Mouse (Mus musculus): ENCODE measurements at regions not wholly inside any gene's neighbourhood (a gene's known extent, or its start where the extent isn't known, plus 50 kb on each side); places are given as distances from the start of the nearest gene placed in this dataset.

DNA sequence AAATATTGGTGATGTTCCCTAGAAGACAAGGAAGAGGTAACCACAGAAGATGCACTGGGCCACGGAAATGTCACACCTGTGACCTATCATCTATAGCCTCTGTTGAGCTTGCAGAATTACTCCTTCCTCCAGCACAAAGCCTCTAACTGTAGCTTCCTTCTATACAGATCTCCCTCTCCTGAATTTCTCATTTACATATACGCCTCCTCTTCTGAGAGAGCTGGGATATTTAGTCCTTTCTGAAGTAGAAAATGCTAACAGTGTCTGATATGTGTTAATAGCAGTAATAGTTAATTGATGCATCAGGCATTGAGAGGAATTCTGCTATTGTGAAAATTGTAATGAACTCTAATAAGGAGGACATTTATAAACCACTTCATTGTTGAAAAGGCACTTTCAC lies 385.8 kb upstream of the Cited2 start:
- Histone ChIP-seq H3K4me3 (ENCODE audit: extremely low read depth, insufficient read depth, insufficient read length) (no peak overlapping the region), H3K27ac (ENCODE audit: insufficient read depth, low read length) (no peak overlapping the region), H3K36me3 (ENCODE audit: control insufficient read depth, insufficient read depth, low read length) (no peaks in the 10 kb centered on the region), H3K27me3 (ENCODE audit: control insufficient read depth, insufficient read depth, low read length) (no peaks in the 10 kb centered on the region), H3K4me1 (ENCODE audit: control insufficient read depth, insufficient read depth, insufficient read length) (peaks cover 2% of the 10 kb centered on the region; the same call in 1 of the 2 replicates)
- WGBS = 84% methylated on average over 2 of the region's 2 CpGs
- no peak for TF ChIP-seq POLR2A (IDR thresholded peaks at IDR 0.05; ENCODE audit: low read depth, low read length)
- no peak for DNase-seq (ENCODE audit: low read depth in 1 of 2, low spot score in 2 of 2)

DNA sequence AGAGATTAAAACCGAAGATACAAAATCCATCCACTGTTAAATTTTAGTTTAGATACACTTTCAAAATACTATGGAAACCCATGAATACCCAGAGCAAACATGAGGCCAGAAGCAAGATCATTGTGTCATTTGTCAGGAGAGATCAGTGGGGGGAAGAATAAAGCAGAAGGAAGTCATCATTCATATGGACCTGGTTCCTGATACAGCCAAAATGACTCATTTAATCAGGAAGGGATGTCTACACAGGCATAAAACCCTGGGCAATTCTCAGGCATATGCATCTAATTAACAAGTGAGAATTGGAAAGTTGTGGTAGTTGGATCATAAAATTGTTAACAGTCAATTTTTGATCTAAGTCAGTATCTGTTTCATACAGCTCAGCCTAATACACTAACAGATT lies 379.2 kb upstream of the Cited2 start:
- no peak overlapping the region for H3K27ac ChIP-seq (ENCODE audit: insufficient read depth, low read length)
- no peaks in the 10 kb centered on the region for H3K27me3 ChIP-seq (ENCODE audit: control insufficient read depth, insufficient read depth, low read length)
- TF ChIP-seq POLR2A (IDR thresholded peaks at IDR 0.05; ENCODE audit: low read depth, low read length) (no peak), CTCF (IDR thresholded peaks at IDR 0.05; ENCODE audit: extremely low read depth, insufficient read depth, insufficient read length, insufficient replicate concordance) (no peak)
- WGBS = 97% methylated on average over 1 of the region's 1 CpGs
- H3K4me1 ChIP-seq (ENCODE audit: control insufficient read depth, insufficient read depth, insufficient read length) = no peaks in the 10 kb centered on the region
- no peak overlapping the region for H3K4me3 ChIP-seq (ENCODE audit: extremely low read depth, insufficient read depth, insufficient read length)
- H3K36me3 ChIP-seq (ENCODE audit: control insufficient read depth, insufficient read depth, low read length) = no peaks in the 10 kb centered on the region
- no peak for DNase-seq (ENCODE audit: low read depth in 1 of 2, low spot score in 2 of 2)

DNA sequence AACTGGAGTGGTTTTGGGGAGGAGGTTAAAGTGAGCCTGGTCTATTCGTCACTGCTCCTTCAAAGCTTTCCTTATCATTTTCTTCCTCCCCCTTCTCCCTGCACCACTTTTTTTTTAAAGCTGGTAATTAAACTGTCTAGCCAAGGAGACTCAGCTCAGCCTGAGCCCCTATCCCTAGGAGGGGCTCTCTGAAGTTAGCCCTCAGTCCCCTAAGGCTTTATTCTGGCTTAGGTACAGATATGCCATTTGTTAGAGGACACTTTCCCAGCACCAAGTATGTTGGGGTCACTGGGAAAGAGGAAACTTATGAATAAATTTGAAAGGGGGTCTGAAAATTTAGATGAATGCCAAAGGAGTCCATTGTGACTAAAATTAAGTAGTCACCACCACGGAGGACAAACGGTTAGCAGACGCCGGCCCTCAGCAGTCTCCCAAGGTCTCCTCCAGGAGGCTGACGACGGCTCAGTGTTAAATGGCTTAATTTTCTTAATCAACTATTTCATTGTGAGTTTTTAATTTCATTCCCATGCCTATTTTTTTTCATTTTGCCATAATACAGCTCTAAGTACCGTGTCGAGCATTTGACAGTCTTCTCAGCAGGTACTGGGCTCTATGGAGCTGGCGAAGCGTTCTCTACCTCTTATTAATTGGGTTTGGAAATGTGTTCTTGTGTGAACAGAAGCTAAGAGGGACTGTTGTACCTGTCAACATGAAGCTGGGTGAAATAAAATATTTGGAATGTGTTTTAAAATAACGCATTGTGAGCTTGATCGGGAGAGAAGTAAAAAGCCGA lies 370.6 kb upstream of the Cited2 start:
- Histone ChIP-seq H3K27ac (ENCODE audit: insufficient read depth, low read length) (no peak overlapping the region), H3K4me1 (ENCODE audit: control insufficient read depth, insufficient read depth, insufficient read length) (no peaks in the 10 kb centered on the region), H3K4me3 (ENCODE audit: extremely low read depth, insufficient read depth, insufficient read length) (no peak overlapping the region), H3K27me3 (ENCODE audit: control insufficient read depth, insufficient read depth, low read length) (no peaks in the 10 kb centered on the region), H3K36me3 (ENCODE audit: control insufficient read depth, insufficient read depth, low read length) (no peaks in the 10 kb centered on the region)
- DNase-seq (ENCODE audit: low read depth in 1 of 2, low spot score in 2 of 2) = no peak
- TF ChIP-seq POLR2A (IDR thresholded peaks at IDR 0.05; ENCODE audit: low read depth, low read length) = no peak
- TF ChIP-seq CTCF (IDR thresholded peaks at IDR 0.05; ENCODE audit: extremely low read depth, insufficient read depth, insufficient read length, insufficient replicate concordance) = no peak
- WGBS = 96% methylated on average over 14 of the region's 14 CpGs

DNA sequence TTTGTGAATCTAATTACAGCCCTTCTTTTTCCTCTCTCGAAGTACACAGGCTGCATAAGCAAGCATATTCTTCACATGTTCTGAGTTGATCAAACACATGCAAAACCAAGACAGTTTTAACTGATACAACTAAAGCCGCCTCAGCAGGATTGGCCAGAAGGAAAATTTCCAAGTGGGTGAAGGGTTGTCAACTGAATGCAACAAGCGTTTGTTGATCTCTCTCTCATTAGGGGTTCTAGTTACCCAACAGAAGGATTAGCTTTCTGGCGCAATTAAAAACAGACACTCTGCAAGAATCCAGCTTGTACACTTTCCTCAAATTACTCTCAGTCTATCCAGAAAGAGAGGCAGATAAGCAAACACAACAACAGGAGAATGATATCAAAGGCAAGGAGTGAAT lies 367.5 kb upstream of the Cited2 start:
- Histone ChIP-seq H3K4me3 (ENCODE audit: extremely low read depth, insufficient read depth, insufficient read length) (no peak overlapping the region), H3K27ac (ENCODE audit: insufficient read depth, low read length) (no peak overlapping the region), H3K36me3 (ENCODE audit: control insufficient read depth, insufficient read depth, low read length) (no peaks in the 10 kb centered on the region), H3K27me3 (ENCODE audit: control insufficient read depth, insufficient read depth, low read length) (no peaks in the 10 kb centered on the region), H3K4me1 (ENCODE audit: control insufficient read depth, insufficient read depth, insufficient read length) (no peaks in the 10 kb centered on the region)
- WGBS = 89% methylated on average over 4 of the region's 4 CpGs
- TF ChIP-seq POLR2A (IDR thresholded peaks at IDR 0.05; ENCODE audit: low read depth, low read length) (no peak), CTCF (IDR thresholded peaks at IDR 0.05; ENCODE audit: extremely low read depth, insufficient read depth, insufficient read length, insufficient replicate concordance) (no peak)
- DNase-seq (ENCODE audit: low read depth in 1 of 2, low spot score in 2 of 2) = no peak

DNA sequence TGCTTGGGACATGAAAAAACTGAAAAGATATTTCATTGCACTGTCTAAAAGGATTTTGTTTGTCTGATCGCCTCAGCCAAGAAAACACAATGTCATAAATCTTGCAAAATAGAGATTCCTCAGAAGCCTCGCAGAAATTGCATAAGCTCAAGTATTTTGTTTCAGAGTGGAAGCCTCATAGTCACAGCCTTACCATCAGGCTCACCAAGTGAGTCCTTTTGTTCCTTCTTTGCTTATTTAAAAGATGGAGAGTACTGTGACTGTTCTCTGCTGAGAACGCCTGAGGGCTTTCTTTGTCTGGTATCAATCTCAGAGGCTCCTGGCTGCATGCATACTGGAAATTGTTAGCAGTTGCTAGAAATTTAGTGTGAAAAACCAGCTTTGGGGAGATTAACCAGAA lies 367.0 kb upstream of the Cited2 start:
- H3K27me3 ChIP-seq (ENCODE audit: control insufficient read depth, insufficient read depth, low read length) = no peaks in the 10 kb centered on the region
- H3K4me3 ChIP-seq (ENCODE audit: extremely low read depth, insufficient read depth, insufficient read length) = no peak overlapping the region
- 75% methylated on average over 3 of the region's 3 CpGs for WGBS
- H3K36me3 ChIP-seq (ENCODE audit: control insufficient read depth, insufficient read depth, low read length) = no peaks in the 10 kb centered on the region
- H3K4me1 ChIP-seq (ENCODE audit: control insufficient read depth, insufficient read depth, insufficient read length) = no peaks in the 10 kb centered on the region
- H3K27ac ChIP-seq (ENCODE audit: insufficient read depth, low read length) = no peak overlapping the region
- TF ChIP-seq POLR2A (IDR thresholded peaks at IDR 0.05; ENCODE audit: low read depth, low read length) = no peak
- no peak for TF ChIP-seq CTCF (IDR thresholded peaks at IDR 0.05; ENCODE audit: extremely low read depth, insufficient read depth, insufficient read length, insufficient replicate concordance)
- no peak for DNase-seq (ENCODE audit: low read depth in 1 of 2, low spot score in 2 of 2)

DNA sequence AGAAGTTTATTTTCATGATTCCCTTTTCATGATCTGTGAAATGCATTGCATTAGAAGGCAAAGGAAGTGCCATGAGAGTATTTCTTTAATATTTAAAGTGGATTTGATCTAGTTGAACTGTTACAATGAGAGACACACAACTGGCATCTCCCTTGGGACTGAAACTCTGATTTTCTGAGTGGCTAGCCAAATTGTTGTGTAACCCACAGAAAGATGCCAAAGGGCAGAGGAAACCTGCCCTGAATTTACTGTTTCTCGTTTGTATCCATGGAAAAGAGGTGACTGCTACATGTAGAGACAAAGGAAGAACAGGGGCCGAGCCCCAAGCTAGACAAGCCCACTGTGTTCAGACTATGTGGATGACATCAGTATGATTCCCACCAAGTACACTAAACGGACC lies 360.4 kb upstream of the Cited2 start:
- no peak for TF ChIP-seq CTCF (IDR thresholded peaks at IDR 0.05; ENCODE audit: extremely low read depth, insufficient read depth, insufficient read length, insufficient replicate concordance)
- no peak for TF ChIP-seq POLR2A (IDR thresholded peaks at IDR 0.05; ENCODE audit: low read depth, low read length)
- Histone ChIP-seq H3K36me3 (ENCODE audit: control insufficient read depth, insufficient read depth, low read length) (no peaks in the 10 kb centered on the region), H3K27me3 (ENCODE audit: control insufficient read depth, insufficient read depth, low read length) (no peaks in the 10 kb centered on the region), H3K27ac (ENCODE audit: insufficient read depth, low read length) (no peak overlapping the region), H3K4me1 (ENCODE audit: control insufficient read depth, insufficient read depth, insufficient read length) (no peaks in the 10 kb centered on the region), H3K4me3 (ENCODE audit: extremely low read depth, insufficient read depth, insufficient read length) (no peak overlapping the region)
- 88% methylated on average over 3 of the region's 3 CpGs for WGBS
- DNase-seq (ENCODE audit: low read depth in 1 of 2, low spot score in 2 of 2) = no peak

DNA sequence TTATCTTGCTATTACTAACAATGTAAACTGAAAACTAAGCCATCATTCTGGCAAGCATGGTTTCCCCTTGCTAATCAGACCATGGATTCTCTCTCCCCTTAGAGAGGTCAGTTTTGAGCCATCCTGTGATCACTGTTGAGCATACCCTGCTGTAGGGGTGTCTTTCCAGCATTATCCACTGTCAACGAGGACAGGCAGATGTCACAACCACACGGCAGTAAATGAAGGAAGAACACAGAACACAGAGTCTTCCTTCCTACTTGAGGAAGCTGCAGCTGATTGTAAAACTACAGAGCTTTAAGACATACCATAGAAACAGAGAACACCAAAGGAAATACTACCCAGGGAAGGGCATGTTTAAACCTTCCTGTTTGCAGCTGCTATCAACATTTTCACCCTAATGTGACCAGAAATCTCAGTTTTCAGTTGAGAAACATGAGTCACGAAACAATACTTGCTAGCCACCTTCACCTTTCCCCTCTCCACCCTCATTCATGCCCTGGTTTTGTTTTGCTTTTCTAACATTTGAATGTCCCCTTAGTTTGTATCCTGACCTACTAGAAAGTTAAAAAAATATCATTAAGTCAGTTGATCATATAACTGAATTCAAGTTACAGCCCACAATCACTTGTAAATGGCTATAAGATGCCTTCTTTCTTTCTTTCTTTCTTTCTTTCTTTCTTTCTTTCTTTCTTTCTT lies 356.8 kb upstream of the Cited2 start:
- TF ChIP-seq POLR2A (IDR thresholded peaks at IDR 0.05; ENCODE audit: low read depth, low read length) (no peak), CTCF (IDR thresholded peaks at IDR 0.05; ENCODE audit: extremely low read depth, insufficient read depth, insufficient read length, insufficient replicate concordance) (no peak)
- Histone ChIP-seq H3K4me1 (ENCODE audit: control insufficient read depth, insufficient read depth, insufficient read length) (no peaks in the 10 kb centered on the region), H3K4me3 (ENCODE audit: extremely low read depth, insufficient read depth, insufficient read length) (no peak overlapping the region), H3K27ac (ENCODE audit: insufficient read depth, low read length) (no peak overlapping the region), H3K36me3 (ENCODE audit: control insufficient read depth, insufficient read depth, low read length) (no peaks in the 10 kb centered on the region), H3K27me3 (ENCODE audit: control insufficient read depth, insufficient read depth, low read length) (no peaks in the 10 kb centered on the region)
- WGBS = 32% methylated on average over 3 of the region's 3 CpGs
- no peak for DNase-seq (ENCODE audit: low read depth in 1 of 2, low spot score in 2 of 2)

All from spleen, adult 2 months (tissue).